Mouse (Mus musculus): ENCODE measurements at regions not wholly inside any gene's neighbourhood (a gene's known extent, or its start where the extent isn't known, plus 50 kb on each side); places are given as distances from the start of the nearest gene placed in this dataset.

DNA sequence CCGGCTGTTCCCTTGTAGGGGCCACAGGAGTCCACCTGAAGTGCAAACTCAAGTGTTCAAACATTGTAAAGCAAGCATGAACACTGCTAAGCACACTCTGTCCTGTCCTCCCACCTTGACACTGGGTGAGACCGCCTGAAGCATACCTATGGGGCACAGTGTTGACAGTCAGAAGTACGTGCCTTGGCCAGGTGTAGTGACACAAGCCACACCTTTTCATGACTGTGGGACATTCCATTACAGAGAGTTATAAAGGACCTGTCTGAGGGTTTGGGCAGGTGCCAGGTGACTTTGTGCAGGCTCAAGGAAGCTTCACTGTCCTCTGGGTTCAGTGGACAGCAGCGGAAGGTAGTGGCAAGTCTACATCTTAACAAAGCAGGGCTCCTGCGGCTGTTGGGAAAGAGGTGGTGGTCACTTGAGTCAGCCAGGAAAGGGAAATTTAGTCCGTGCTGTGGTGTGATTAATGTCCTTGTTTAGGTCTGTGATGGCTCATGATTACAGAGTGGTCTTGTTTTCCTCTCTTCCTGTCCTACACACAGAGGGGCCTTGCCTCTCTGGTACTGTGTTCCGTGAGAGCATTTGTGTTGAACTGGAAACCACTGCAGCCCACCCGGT, 112.5 kb downstream of the Nufip1 start:
- H3K4me3 ChIP-seq, result no peak overlapping the region
- 95% methylated on average over 8 of the region's 8 CpGs for WGBS
- peaks cover 45% of the 10 kb centered on the region for H3K4me1 ChIP-seq
- peaks cover 8% of the 10 kb centered on the region; the same call in 1 of the 2 replicates for H3K9me3 ChIP-seq
- no peaks in the 10 kb centered on the region for H3K36me3 ChIP-seq (replicated peaks)
- peak overlapping the region; percentile 67 for H3K27ac ChIP-seq
- H3K27me3 ChIP-seq (ENCODE audit: poor library complexity, severe bottlenecking), result peaks cover 40% of the 10 kb centered on the region
- DNase-seq (ENCODE audit: extremely low spot score, low spot score), result no peak

DNA sequence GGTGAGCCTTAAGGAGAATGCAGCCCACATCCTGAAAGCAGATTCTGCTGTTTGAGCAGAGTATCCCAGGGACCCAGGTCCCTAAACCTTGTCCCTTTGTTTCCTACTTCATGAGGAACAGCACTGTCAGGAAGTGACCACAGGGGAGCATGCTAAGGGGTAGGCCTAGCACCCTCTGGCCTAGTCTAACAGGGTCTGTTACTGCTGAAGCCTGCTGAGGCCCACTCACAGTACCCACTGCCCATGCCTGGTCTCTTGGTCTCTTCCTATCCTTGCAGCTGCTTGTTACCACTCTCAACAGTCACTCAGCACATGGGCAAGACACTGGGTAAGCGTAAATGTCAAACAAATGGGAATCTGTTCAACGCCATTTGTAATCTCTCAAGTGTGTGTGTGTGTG, 113.2 kb downstream of the Nufip1 start:
- Histone ChIP-seq H3K4me3 (no peak overlapping the region), H3K27me3 (ENCODE audit: poor library complexity, severe bottlenecking) (peaks cover 40% of the 10 kb centered on the region), H3K4me1 (peaks cover 47% of the 10 kb centered on the region), H3K27ac (peak overlapping the region; percentile 67), H3K36me3 (replicated peaks) (no peaks in the 10 kb centered on the region), H3K9me3 (peaks cover under 1% of the 10 kb centered on the region; the same call in 1 of the 2 replicates)
- DNase-seq (ENCODE audit: extremely low spot score, low spot score), result no peak
- 90% methylated on average over 2 of the region's 2 CpGs for WGBS

DNA sequence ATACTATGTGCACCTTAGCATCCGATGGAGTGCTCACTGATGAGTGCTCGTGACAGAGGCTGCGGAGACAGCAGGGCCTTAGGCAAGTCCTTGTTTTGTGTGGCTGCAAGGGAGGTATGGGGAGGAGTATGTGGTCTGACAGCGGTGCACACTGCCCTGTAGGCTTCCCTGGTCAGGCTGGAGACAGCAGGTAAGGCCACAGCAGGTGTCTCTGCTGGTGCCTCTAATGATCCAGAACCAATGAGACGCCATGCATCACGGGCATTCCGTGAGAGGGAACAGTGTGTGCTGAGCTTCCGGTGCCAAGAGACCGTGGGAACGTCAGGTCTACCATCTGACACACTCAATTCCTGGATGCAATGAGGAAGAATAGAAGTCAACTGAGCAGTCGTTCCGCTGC, 114.8 kb downstream of the Nufip1 start:
- H3K9me3 ChIP-seq, result no peaks in the 10 kb centered on the region
- peaks cover 52% of the 10 kb centered on the region for H3K4me1 ChIP-seq
- no peak for DNase-seq (ENCODE audit: extremely low spot score, low spot score)
- no peak overlapping the region for H3K4me3 ChIP-seq
- no peaks in the 10 kb centered on the region for H3K36me3 ChIP-seq (replicated peaks)
- 0 out of 2 replicates have a peak overlapping the region, but pooled peaks have one; percentile 12 for H3K27ac ChIP-seq
- 77% methylated on average over 12 of the region's 12 CpGs for WGBS
- H3K27me3 ChIP-seq (ENCODE audit: poor library complexity, severe bottlenecking), result peaks cover 40% of the 10 kb centered on the region

DNA sequence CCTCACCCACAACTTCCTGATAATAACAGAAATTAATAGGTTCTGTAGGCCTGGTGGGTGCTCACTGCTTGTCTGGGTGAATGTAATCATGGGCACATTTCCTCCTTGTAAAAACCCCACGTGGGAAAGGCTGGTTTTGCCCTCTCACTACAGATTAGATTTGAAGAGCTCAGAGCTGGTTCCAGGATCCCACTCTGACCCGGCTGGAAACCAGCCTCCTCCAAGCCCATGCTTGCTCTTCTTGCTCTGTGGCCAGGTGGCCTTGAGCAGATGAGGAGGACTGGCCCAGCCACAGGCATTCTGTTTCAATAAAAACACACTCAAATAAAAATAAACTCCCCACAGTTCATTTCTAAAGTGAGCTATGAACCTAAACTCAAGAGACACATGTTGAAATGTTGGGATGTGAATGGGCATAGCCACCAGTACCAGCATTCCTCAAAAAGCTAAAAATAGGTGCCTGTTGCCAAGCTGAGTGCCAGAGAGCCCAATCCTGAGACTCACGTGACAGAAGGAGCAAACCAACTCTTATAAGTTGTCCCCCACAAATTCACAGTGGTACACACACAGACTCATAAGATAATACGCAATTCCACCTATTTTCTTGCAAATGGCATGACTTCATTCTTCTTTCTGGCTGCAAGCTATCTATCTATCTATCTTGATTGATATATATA, 116.1 kb downstream of the Nufip1 start:
- Histone ChIP-seq H3K36me3 (replicated peaks) (no peaks in the 10 kb centered on the region), H3K4me3 (no peak overlapping the region), H3K27ac (no peak overlapping the region), H3K27me3 (ENCODE audit: poor library complexity, severe bottlenecking) (peaks cover 40% of the 10 kb centered on the region), H3K4me1 (peaks cover 40% of the 10 kb centered on the region), H3K9me3 (no peaks in the 10 kb centered on the region)
- no peak for DNase-seq (ENCODE audit: extremely low spot score, low spot score)
- 77% methylated on average over 4 of the region's 4 CpGs for WGBS

DNA sequence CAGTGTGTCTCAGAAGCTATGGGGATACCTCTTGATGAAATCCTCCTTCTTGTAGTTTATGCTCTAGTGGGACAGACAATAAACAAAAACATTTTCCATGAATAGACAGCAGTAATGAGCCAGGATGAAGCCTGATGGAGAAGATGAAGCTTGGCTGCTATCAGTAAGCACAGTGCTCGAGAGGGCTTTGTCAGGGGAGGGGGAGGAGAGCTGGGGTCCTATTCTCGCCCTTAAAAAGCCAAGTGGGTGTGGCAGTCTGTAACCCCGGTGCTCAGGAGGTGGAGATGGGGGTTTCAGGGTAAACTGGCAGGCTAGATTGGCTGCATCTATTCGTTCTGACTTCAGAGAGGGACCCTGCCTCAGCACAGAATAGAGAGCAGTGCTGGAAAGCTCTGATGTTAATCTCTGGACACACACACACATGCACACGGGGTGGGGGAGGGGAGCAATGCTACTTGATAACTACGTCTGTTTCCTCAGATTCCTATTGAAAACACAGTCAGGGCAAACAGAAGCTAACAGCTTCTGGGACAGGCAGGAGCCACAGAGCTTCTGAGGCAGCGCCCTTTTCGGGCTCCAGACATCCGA, 118.4 kb downstream of the Nufip1 start:
- Histone ChIP-seq H3K27me3 (ENCODE audit: poor library complexity, severe bottlenecking) (peaks cover 22% of the 10 kb centered on the region), H3K9me3 (no peaks in the 10 kb centered on the region), H3K27ac (no peak overlapping the region), H3K4me1 (peaks cover 20% of the 10 kb centered on the region), H3K36me3 (replicated peaks) (no peaks in the 10 kb centered on the region), H3K4me3 (no peak overlapping the region)
- DNase-seq (ENCODE audit: extremely low spot score, low spot score), result no peak
- WGBS, result 72% methylated on average over 9 of the region's 9 CpGs

DNA sequence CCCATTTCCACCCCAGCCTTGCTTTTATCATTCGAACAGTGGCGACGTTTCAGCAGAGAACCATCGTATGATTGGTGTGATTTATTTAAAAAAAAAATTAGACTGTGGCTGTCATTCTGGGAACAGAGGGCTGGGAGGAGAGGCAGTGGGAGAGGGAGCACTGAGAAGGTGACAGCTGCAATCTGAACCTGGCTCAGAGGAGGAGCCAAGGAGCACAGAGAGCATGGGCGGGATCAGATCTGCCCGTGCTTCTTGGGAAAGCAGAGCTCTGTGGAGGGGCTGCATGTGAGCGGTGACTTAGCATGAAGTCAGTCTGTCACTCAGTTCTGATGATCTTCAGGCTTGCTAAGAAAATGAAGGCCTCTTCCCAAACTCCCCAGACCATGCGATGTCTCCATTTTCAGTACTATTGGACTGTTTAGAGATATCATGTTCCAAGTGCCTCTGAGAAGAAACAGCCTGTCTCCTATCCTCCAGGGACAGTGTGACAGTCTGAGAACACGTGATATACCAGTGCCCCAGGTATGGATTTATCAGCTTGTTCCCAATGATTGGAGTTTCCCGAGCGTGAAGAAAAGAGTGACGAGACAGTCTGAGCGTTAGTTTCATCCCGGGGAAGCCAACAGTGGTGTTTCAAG, 129.3 kb downstream of the Nufip1 start:
- H3K36me3 ChIP-seq (replicated peaks), result no peaks in the 10 kb centered on the region
- H3K4me1 ChIP-seq, result peaks cover 28% of the 10 kb centered on the region
- peaks cover 3% of the 10 kb centered on the region; the same call in 1 of the 2 replicates for H3K9me3 ChIP-seq
- no peaks in the 10 kb centered on the region; the same call in 1 of the 2 replicates for H3K27me3 ChIP-seq (ENCODE audit: poor library complexity, severe bottlenecking)
- no peak overlapping the region for H3K4me3 ChIP-seq
- 92% methylated on average over 14 of the region's 14 CpGs for WGBS
- H3K27ac ChIP-seq, result no peak overlapping the region
- no peak for DNase-seq (ENCODE audit: extremely low spot score, low spot score)

DNA sequence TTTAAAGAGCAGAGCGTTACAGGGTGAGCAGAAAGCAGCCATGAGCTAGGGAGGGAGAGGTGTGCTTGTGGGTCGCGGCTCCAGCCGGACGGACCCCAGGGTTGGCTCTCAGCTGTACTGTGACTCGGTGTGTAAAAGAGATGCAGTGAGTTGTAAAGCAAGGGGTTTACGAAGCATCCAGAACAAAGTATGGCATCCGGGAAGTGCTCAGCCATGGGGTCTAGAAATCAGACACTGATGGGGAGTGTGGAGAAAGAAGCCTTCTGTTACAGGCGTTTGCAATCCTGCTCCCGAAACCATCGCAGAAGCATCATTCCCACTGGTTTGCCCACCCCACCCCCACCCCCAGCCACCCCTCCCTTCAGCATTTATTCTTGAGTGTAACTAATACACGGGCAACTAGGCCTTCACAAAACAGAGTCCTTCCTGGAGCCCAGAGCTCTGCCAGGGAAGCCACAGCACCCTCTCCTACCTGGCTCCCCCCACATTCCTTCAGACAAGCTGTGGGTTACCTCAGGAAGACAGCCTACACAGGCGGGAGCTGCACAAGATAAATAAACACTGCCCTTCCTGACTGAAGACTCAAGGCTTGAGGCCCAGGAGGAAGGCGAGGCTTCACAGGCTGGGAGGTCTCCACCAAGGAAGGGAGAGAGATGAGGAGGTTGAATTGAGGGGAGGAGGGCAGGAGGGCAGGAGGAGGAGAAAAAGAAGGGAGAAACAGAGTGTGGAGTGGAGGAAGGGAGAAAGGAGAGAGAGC, 133.1 kb downstream of the Nufip1 start:
- WGBS, result 76% methylated on average over 14 of the region's 14 CpGs
- Histone ChIP-seq H3K9me3 (peaks cover 3% of the 10 kb centered on the region; the same call in 1 of the 2 replicates), H3K27ac (peak overlapping the region; percentile 84), H3K27me3 (ENCODE audit: poor library complexity, severe bottlenecking) (peaks cover 4% of the 10 kb centered on the region), H3K4me3 (no peak overlapping the region), H3K4me1 (peaks cover 32% of the 10 kb centered on the region), H3K36me3 (replicated peaks) (no peaks in the 10 kb centered on the region)
- DNase-seq (ENCODE audit: extremely low spot score, low spot score), result no peak

DNA sequence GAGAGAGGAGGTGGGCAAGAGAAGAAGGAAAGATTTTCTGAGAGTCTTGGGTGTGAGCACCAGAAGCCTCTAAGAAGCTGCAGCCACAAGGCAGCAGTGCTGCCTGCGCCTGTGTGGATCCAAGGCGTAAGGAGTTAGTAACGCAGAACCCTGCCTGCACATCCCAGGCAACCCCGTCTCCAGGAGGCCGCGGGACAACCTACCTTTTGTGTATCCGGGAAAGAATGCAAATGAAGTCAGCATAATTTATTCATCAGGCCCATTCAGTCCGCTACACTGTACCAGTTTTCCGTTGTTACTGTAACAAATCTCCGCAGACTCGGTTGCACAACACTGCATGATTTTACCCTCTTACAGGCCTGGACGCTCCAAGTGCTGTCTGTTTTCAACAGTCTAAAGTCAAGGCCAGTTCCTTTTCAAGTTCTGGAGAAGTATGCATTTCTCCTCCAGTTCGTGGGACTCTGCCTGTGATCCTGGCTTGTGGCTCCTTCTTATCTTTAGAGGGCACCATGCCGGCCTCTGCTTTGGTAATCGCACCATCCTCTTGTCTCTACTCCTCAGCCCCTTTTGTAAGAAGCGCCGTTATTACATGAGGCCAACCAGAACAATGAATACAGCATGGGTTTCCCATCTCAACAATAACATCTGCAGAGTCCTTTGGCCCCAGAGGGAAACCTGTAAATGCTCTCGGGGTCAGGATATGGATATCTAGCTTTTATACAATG, 133.8 kb downstream of the Nufip1 start:
- 35% methylated on average over 18 of the region's 18 CpGs for WGBS
- H3K4me1 ChIP-seq, result peaks cover 38% of the 10 kb centered on the region
- H3K4me3 ChIP-seq, result no peak overlapping the region
- H3K27me3 ChIP-seq (ENCODE audit: poor library complexity, severe bottlenecking), result peaks cover 4% of the 10 kb centered on the region
- DNase-seq (ENCODE audit: extremely low spot score, low spot score), result no peak
- no peaks in the 10 kb centered on the region for H3K36me3 ChIP-seq (replicated peaks)
- peak overlapping the region; percentile 84 for H3K27ac ChIP-seq
- peaks cover 3% of the 10 kb centered on the region; the same call in 1 of the 2 replicates for H3K9me3 ChIP-seq

DNA sequence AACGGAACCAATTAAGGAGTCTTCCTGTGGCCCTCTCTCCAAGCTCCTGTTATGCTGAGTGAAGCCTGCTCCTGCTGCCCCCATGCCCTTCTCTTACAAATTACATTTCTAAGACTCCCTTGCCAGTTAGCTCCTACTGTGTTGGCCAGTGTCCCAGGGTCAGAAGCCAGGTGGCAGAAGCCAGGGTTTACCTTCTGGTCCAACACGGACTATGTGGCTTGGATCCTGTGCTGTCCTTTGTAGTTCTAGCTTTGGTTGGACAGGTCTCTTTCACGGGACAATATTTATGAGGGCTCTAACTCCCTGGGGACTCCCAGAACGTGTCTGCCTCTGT, 134.3 kb downstream of the Nufip1 start:
- 72% methylated on average over 4 of the region's 4 CpGs for WGBS
- H3K27ac ChIP-seq, result 0 out of 2 replicates have a peak overlapping the region, but pooled peaks have one; percentile 84
- no peak for DNase-seq (ENCODE audit: extremely low spot score, low spot score)
- peaks cover 3% of the 10 kb centered on the region; the same call in 1 of the 2 replicates for H3K9me3 ChIP-seq
- peaks cover 4% of the 10 kb centered on the region for H3K27me3 ChIP-seq (ENCODE audit: poor library complexity, severe bottlenecking)
- no peaks in the 10 kb centered on the region for H3K36me3 ChIP-seq (replicated peaks)
- H3K4me3 ChIP-seq, result no peak overlapping the region
- H3K4me1 ChIP-seq, result peaks cover 42% of the 10 kb centered on the region

DNA sequence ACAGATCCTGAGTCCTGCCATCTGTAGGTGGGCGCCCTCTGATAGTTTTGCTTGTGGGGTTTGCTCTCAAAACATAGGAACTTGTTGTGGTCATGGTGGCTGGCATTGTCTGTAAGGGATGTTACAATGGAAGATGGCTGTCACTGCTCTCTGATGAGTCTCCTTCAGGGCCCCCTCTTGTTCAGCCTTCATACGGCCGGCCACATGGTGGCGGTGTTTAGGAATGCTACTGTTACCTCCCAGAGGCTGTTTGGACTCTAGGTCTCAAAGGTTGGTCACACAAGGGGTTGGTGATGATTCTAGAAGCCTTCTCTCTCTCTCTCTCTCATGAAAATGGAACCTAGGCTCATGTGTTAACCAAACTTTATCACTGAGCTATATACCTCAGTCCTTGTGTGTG, 137.0 kb downstream of the Nufip1 start:
- no peak overlapping the region for H3K4me3 ChIP-seq
- peaks cover 51% of the 10 kb centered on the region for H3K4me1 ChIP-seq
- H3K27me3 ChIP-seq (ENCODE audit: poor library complexity, severe bottlenecking), result peaks cover 9% of the 10 kb centered on the region
- 85% methylated on average over 4 of the region's 4 CpGs for WGBS
- no peak for DNase-seq (ENCODE audit: extremely low spot score, low spot score)
- H3K9me3 ChIP-seq, result no peaks in the 10 kb centered on the region; the same call in 1 of the 2 replicates
- no peaks in the 10 kb centered on the region for H3K36me3 ChIP-seq (replicated peaks)
- H3K27ac ChIP-seq, result no peak overlapping the region

DNA sequence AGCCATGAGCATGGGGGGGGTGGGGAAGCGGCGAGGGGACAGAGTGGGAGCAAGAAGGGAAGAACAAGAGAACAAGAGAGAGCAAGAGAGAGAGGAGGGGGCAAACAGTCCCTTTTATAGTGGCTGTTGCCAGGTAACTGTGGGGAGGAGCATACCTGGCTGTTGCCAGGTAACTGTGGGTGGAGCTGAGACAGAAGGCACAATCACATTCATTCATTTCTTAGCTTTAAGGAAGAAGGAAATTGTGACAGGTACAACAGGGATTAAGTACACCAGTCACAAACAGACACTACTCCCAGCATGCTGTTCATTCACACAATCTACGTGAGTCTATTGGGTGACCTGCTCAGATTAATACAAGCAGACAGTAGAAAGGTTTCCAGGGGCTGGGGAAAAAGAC, 143.2 kb downstream of the Nufip1 start:
- WGBS, result 31% methylated on average over 3 of the region's 3 CpGs
- H3K27ac ChIP-seq, result peak overlapping the region; percentile 92
- no peaks in the 10 kb centered on the region for H3K36me3 ChIP-seq (replicated peaks)
- peaks cover 23% of the 10 kb centered on the region; the same call in 1 of the 2 replicates for H3K27me3 ChIP-seq (ENCODE audit: poor library complexity, severe bottlenecking)
- peaks cover 81% of the 10 kb centered on the region for H3K4me1 ChIP-seq
- H3K9me3 ChIP-seq, result no peaks in the 10 kb centered on the region
- H3K4me3 ChIP-seq, result no peak overlapping the region
- DNase-seq (ENCODE audit: extremely low spot score, low spot score), result no peak
